Mouse (Mus musculus) cortical plate, adult 2 months (tissue): Measurements from ENCODE around the gene Glce.

ENCODE experiments used
- CTCF ChIP-seq: fragments of 200-500 bp; IDR thresholded peaks from 2 replicates; pipeline ENCODE4 v1.5.1; 2011; ENCODE audit warnings: mild to moderate bottlenecking, control low read depth, low read length; ENCODE audit not compliant: insufficient read depth; ENCODE audit errors: extremely low read depth
- POLR2A ChIP-seq: fragments of 200-500 bp; IDR thresholded peaks from 2 replicates; pipeline ENCODE4 v1.6.1; 2011; ENCODE audit warnings: mild to moderate bottlenecking, low read length, control low read depth; ENCODE audit not compliant: insufficient read depth; ENCODE audit errors: extremely low read depth

GRCm38 (mm10) chr9:62154956-62155355 lies 32.5 kb upstream of the Glce start:
- TF ChIP-seq POLR2A, result no peak
- TF ChIP-seq CTCF, result no peak
